Mouse (Mus musculus) spleen, adult 2 months (tissue): ENCODE measurements around the gene Dph1. TPM values are rescaled to one million over a fixed set of nuclear protein-coding genes. Genes with fewer than 3 reads are reported as not detected.

ENCODE experiments used
- DNase-seq, 2 experiments: peaks; one replicate each; pipeline versions ENCODE4 v3.0.0 to v3.0.0-alpha.2; 2012 to 2021; ENCODE audit warnings: low spot score in 2 of 2, low read depth in 1 of 2
- H3K27ac ChIP-seq: fragments of 200-500 bp; 2 replicates; pipeline ENCODE4 v1.5.1; 2012; ENCODE audit warnings: low read length, inconsistent platforms; ENCODE audit not compliant: insufficient read depth
- H3K27me3 ChIP-seq: fragments of 200-500 bp; 2 replicates; pipeline ENCODE4 v1.6.1; 2012; ENCODE audit warnings: mild to moderate bottlenecking, moderate library complexity, low read length, inconsistent platforms; ENCODE audit not compliant: control insufficient read depth, insufficient read depth
- H3K36me3 ChIP-seq: fragments of 200-500 bp; 2 replicates; pipeline ENCODE4 v1.6.1; 2012; ENCODE audit warnings: mild to moderate bottlenecking, low read length, inconsistent platforms; ENCODE audit not compliant: control insufficient read depth, insufficient read depth
- H3K4me1 ChIP-seq: fragments of 200-500 bp; 2 replicates; pipeline ENCODE4 v1.6.1; 2011; ENCODE audit warnings: inconsistent platforms; ENCODE audit not compliant: control insufficient read depth, insufficient read depth, insufficient read length
- H3K4me3 ChIP-seq: fragments of 200-500 bp; 2 replicates; pipeline ENCODE4 v1.5.1; 2011; ENCODE audit warnings: mild to moderate bottlenecking, inconsistent platforms; ENCODE audit not compliant: insufficient read depth, insufficient read length; ENCODE audit errors: extremely low read depth
- CTCF ChIP-seq: fragments of 200-500 bp; IDR thresholded peaks from 2 replicates; pipeline ENCODE4 v1.5.1; 2011; ENCODE audit warnings: mild to moderate bottlenecking, inconsistent platforms; ENCODE audit not compliant: insufficient read depth, insufficient read length, insufficient replicate concordance; ENCODE audit errors: extremely low read depth
- POLR2A ChIP-seq: fragments of 200-500 bp; IDR thresholded peaks from 2 replicates; pipeline ENCODE4 v1.6.1; 2011; ENCODE audit warnings: low read depth, low read length, inconsistent platforms
- WGBS: fragments of 180-500 bp; shearing (Covaris S2); methylation state at CpG from one replicate; pipeline ENCODE4 v1.1.7; 2018; 5-methylcytosine and 5-hydroxymethylcytosine counted together
- polyA plus RNA-seq: library from polyadenylated mRNA; depleted of rRNA; stranded (reverse); fragments of >200 nt; gene quantifications from 2 replicates; pipeline ENCODE4 v1.2.3, GENCODE M21; 2012

Dph1 gene
- polyA plus RNA-seq, 1 experiment = 29.2 TPM

DNA sequence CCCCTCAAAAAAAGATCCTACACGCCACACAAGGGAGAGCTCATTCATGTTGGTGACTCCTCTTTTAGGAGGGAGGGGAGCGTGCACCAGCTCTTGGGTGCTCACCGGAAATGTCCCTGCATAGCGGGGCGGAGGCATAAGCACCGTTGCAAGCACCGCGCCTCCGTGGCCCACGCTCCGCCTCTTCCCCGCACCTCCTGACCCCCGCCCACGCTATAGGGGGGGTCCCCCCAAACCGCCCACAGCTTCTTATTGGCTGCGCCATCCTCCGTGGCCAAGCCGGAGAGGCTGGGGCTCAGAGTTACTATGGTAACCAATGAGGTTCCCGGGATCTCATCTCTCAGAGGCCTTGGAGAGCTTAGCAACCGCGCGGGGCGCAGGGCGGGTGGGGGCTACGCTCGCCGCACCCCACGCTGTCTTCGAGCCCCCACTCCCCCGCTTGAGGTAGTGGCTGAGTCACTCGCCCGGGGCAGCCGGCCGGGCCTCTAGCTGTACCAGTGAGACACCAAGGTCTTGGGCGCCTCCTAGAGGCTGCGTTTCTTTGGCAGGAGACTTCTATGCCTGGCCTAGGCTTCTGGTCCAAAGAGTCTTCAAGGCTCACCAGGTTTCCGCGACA, 20.8 kb downstream of the Dph1 start:
- Histone ChIP-seq H3K4me3 (peak overlapping the region; percentile 39), H3K4me1 (peaks cover 58% of the 10 kb centered on the region), H3K36me3 (no peaks in the 10 kb centered on the region), H3K27me3 (peaks cover 45% of the 10 kb centered on the region), H3K27ac (no peak overlapping the region)
- peak; percentile 78 to 88 for DNase-seq
- under 1% methylated on average over 38 of the region's 38 CpGs for WGBS
- TF ChIP-seq POLR2A (no peak), CTCF (peak; percentile 65; the same call in 1 of the 2 replicates)

DNA sequence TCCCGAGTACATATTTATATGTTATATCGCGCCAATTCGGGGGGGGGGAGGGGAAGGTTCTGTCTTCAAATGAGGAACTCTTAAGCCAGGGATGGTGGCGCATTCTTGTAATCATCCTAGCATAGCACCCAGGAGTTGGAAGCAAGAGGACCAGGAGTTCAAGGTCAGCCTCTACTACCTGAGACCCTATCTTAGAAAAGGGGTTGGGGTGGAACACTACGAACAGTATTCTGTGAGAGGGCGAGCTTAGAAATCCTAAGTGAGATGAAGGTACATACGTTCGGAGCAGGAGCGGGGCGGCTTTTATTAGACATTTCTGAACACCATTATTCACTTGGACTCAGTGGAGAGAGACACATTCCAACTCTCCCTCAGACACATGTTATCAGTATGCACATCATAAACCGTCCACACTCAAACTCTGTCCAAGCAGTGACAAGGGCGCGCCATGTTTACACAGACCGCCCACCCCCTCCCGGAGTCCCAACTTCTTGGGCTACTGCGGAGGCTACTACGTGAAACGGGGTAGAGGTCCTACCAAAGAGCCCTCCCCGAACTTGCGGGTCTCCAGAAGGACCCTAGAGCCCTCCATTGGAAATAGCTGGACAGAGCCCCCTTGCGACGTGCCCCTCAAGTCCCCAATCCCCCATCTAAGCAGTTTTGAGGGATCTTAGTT, 21.5 kb downstream of the Dph1 start, which contains the start of gene Hic1:
TSS of gene Hic1 (minus strand) at position 115 of the 676 bp plus-strand sequence.
- Histone ChIP-seq H3K27ac (peak within 1 kb of the TSS; percentile 41), H3K27me3 (peaks cover 46% of the 10 kb centered on the region), H3K36me3 (no peaks in the 10 kb centered on the region), H3K4me1 (peaks cover 59% of the 10 kb centered on the region), H3K4me3 (peak within 1 kb of the TSS; percentile 51)
- 10% methylated on average over 23 of the region's 23 CpGs for WGBS
- TF ChIP-seq CTCF = no peak
- no peak for TF ChIP-seq POLR2A
- no peak for DNase-seq

DNA sequence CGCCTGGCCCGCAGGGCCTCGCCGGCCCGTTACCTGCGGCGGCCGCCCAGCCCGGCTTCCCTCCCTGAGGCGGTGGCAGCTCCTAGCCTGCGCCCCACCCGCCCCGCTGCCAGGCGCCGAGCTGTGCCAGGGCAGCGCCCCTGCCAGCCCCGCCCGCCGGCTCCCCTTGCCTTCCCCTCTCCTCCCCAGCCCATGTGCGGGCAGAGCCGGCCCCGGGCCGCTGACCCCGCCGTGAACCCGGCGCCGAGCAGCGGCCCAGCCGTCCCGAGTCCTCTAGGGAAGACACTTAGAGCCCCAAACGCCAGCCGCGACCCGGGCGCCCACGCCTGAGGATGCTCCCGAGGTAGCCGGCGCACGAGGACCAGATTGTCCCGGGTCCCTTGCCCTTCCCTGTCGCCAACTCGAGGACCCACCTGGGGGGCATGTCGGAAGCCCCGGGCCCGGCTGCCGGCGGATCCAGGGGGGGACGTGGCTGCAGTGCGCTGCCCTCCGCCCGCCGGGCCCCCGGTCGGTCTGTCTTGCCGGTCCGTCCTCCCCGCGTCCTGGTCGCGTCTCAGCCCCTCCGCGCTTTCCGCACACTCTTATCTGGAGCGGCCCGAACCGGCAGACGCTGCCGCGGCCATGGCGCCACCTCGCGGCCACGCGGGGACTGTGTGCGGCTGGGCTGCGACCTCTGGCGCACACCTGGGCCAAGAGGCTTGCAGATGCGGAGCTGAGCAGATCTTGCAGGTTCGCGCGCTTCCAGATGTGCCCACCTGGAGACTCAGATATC, 22.3 kb downstream of the Dph1 start:
- Histone ChIP-seq H3K36me3 (0 out of 2 replicates have a peak, but pooled peaks cover 1% of the 10 kb centered on the region), H3K4me1 (peaks cover 57% of the 10 kb centered on the region), H3K4me3 (peak overlapping the region; percentile 51), H3K27ac (peak overlapping the region; percentile 41), H3K27me3 (peaks cover 46% of the 10 kb centered on the region)
- peak in 1 of 2 experiments; percentile 80 for DNase-seq
- under 1% methylated on average over 77 of the region's 83 CpGs for WGBS
- peak; percentile 89 for TF ChIP-seq CTCF
- TF ChIP-seq POLR2A = no peak

DNA sequence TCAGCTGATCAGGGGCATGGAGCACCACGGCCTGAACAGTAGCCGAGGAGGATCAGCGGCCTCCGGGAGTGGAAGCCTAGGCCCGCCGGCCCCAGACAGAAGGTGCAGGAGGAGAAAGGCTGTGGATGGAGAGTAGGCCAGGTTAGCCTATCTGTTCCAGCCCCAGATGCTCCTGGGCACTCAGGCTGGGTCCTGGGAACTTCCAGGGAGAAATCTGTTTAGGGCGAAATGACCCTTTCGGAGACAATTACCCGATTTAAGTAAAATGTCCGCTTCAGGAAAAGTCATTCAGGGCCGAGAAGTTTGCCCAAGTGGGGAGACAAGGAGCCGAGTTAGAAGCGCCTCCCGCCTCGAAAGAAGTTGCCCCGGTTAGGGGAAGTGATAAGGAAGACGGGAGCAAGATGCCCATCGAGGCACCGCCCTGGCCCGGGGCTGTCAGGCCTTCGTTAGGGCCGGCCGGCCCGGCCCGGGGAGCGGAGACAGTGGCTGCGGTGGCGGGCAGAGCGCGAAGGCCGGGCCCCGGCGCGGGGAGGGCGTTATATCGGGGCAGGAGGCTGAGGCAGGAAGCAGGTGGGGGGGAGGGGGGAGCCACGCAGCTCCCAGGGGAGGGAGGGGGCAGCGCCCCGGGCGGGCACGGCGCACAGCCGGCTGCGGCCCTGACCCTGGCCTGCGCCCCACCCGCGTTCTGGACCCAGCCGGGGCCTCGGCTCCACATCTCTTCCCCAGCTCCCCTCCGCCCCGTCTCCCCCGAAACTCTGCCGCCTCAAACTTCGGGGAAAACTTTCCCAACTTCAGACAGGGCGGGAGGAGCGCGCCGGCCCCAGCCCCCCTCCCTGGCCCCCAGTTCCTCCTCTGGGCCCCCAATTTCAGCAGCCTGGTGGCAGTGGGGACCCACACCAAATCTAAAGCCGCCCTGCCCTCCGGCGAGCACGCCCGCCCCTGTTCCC, 23.1 kb downstream of the Dph1 start:
- TF ChIP-seq POLR2A = no peak
- no peak for TF ChIP-seq CTCF
- peaks cover 42% of the 10 kb centered on the region for H3K27me3 ChIP-seq

DNA sequence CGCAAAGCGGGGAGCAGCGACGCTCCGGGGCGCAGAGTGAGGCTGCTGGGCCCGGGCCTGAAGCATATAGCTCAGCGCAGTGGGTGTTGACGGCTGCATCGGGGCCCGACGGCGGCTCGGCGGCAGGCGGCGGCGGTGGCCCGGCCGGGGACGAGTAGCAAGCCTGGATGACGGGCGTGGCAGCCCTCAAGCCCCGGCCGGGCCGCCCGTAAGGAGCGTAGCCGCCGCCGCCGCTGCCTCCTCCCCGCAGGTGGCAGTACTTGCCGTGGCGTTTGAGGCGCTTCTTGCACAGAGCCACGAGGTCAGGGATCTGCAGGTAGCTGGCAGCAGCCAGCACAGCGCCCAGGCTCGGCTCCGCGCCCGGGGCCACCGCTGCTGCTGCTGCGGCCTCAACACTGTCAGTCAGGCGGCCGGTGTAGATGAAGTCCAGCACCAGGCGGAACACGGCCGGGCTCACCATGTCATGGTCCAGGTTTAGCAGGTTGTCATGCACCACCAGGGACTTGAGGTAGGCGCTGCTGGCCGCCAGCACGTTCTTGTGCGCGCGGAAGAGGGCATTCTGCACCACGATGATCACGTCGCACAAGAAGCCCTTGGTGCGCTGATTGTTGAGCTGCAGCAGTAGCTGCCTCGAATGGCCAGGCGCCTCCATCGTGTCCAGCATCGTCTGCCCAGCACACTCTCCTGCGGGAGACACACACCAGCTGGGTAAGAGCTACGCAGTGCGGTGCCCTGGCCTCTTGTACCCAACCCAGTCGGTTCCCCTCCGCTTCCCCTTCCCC, 24.0 kb downstream of the Dph1 start:
- Histone ChIP-seq H3K27ac (peak overlapping the region; percentile 53), H3K4me1 (peaks cover 42% of the 10 kb centered on the region), H3K36me3 (peaks cover 7% of the 10 kb centered on the region), H3K27me3 (peaks cover 34% of the 10 kb centered on the region), H3K4me3 (peak overlapping the region; percentile 28; the same call in 1 of the 2 replicates)
- 11% methylated on average over 68 of the region's 68 CpGs for WGBS
- peak in 1 of 2 experiments; percentile 34 for DNase-seq
- TF ChIP-seq CTCF = no peak
- no peak for TF ChIP-seq POLR2A

More for the DNA sequence above, 23.1 kb downstream of the Dph1 start:
- Histone ChIP-seq H3K4me3 (peak overlapping the region; percentile 51; the same call in 1 of the 2 replicates), H3K36me3 (peaks cover 3% of the 10 kb centered on the region; the same call in 1 of the 2 replicates), H3K4me1 (peaks cover 48% of the 10 kb centered on the region), H3K27ac (peak overlapping the region; percentile 53)
- peak in 1 of 2 experiments; percentile 24 for DNase-seq
- 9% methylated on average over 47 of the region's 63 CpGs for WGBS
